Mouse (Mus musculus): ENCODE measurements around the gene Tcp11. TPM values are rescaled to one million over a fixed set of nuclear protein-coding genes. Genes with fewer than 3 reads are reported as not detected.

Gene Tcp11
- 1.6 and 1.7 TPM in 2 replicates for polyA plus RNA-seq (2015; fragmentation: Nextera tagmentation; extraction: Ambion mirVana)

- no peak for TF ChIP-seq CTCF (IDR thresholded peaks at IDR 0.05; ENCODE audit: low read depth)
- H3K4me3 ChIP-seq (ENCODE audit: low read depth, low read length): peak within 1 kb of the TSS; percentile 68
These were observed at the start of gene Tcp11 for GRCm38 (mm10) chr17:28080045-28080816. Gene Tcp11, minus strand, starts transcription at chr17:28080639.

DNA sequence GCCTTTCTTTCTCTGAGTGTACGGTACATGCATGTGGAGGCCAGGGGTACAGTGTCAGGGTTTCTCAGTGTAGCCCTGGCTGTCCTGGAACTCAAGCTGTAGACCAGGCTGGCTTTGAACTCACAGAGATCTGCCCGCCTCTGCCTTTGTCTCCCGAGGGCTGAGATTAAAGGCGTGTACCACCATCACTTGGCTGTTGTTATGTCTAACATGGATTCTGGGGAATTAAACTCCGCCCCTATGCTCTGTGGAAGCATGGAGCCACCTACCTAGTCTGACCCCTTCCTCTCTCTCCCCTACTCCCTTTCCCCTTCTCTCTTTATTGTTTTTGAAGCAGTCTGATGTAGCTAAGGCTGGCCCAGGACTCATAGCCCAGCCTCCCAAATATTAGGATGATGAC, 49.4 kb upstream of the Tcp11 start:
- no peak for ATAC-seq
- H3K27me3 ChIP-seq (replicated peaks; ENCODE audit: control insufficient read depth, insufficient read depth, low read length): 0 out of 2 replicates have a peak, but pooled peaks cover 4% of the 10 kb centered on the region
- 93% methylated on average over 5 of the region's 5 CpGs for WGBS
- no peaks in the 10 kb centered on the region for H3K36me3 ChIP-seq (ENCODE audit: control insufficient read depth, insufficient read depth)
- H3K9ac ChIP-seq (ENCODE audit: low read depth, low read length): no peak overlapping the region
- H3K27ac ChIP-seq (ENCODE audit: low read depth, low read length): no peak overlapping the region
- no peak overlapping the region for H3K4me3 ChIP-seq (ENCODE audit: low read depth, low read length)
- no peaks in the 10 kb centered on the region for H3K4me1 ChIP-seq (replicated peaks; ENCODE audit: control insufficient read depth, insufficient read depth, low read length)
- H3K9me3 ChIP-seq (ENCODE audit: control insufficient read depth): no peaks in the 10 kb centered on the region
- H3K4me2 ChIP-seq (replicated peaks; ENCODE audit: low read depth): no peak overlapping the region
- TF ChIP-seq CTCF (IDR thresholded peaks at IDR 0.05; ENCODE audit: low read depth): no peak

More at GRCm38 (mm10) chr17:28080045-28080816, at the start of gene Tcp11:
- peak within 1 kb of the TSS; percentile 42 for H3K9ac ChIP-seq (ENCODE audit: low read depth, low read length)
- 2% methylated on average over 54 of the region's 57 CpGs for WGBS
- ATAC-seq: peak; percentile 60
- H3K36me3 ChIP-seq (ENCODE audit: control insufficient read depth, insufficient read depth): no peaks in the 10 kb centered on the region
- no peaks in the 10 kb centered on the region for H3K27me3 ChIP-seq (replicated peaks; ENCODE audit: control insufficient read depth, insufficient read depth, low read length)
- peak within 1 kb of the TSS; percentile 100 for H3K4me2 ChIP-seq (replicated peaks; ENCODE audit: low read depth)
- H3K9me3 ChIP-seq (ENCODE audit: control insufficient read depth): no peaks in the 10 kb centered on the region
- H3K27ac ChIP-seq (ENCODE audit: low read depth, low read length): no peak within 1 kb of the TSS
- H3K4me1 ChIP-seq (replicated peaks; ENCODE audit: control insufficient read depth, insufficient read depth, low read length): 0 out of 2 replicates have a peak, but pooled peaks cover 2% of the 10 kb centered on the region

- H3K27me3 ChIP-seq (replicated peaks; ENCODE audit: control insufficient read depth, insufficient read depth, low read length): 0 out of 2 replicates have a peak, but pooled peaks cover 4% of the 10 kb centered on the region
- H3K27ac ChIP-seq (ENCODE audit: low read depth, low read length): no peak overlapping the region
- H3K9ac ChIP-seq (ENCODE audit: low read depth, low read length): no peak overlapping the region
- H3K36me3 ChIP-seq (ENCODE audit: control insufficient read depth, insufficient read depth): no peaks in the 10 kb centered on the region
- no peak for ATAC-seq
- H3K4me1 ChIP-seq (replicated peaks; ENCODE audit: control insufficient read depth, insufficient read depth, low read length): no peaks in the 10 kb centered on the region
- H3K4me2 ChIP-seq (replicated peaks; ENCODE audit: low read depth): no peak overlapping the region
- no peak for TF ChIP-seq CTCF (IDR thresholded peaks at IDR 0.05; ENCODE audit: low read depth)
- H3K9me3 ChIP-seq (ENCODE audit: control insufficient read depth): no peaks in the 10 kb centered on the region
- 59% methylated on average over 8 of the region's 8 CpGs for WGBS
- no peak overlapping the region for H3K4me3 ChIP-seq (ENCODE audit: low read depth, low read length)
These were observed 43.9 kb upstream of the Tcp11 start for GRCm38 (mm10) chr17:28124368-28124767.

GRCm38 (mm10) chr17:28123627-28124026, 43.2 kb upstream of the Tcp11 start:
- 58% methylated on average over 7 of the region's 7 CpGs for WGBS
- no peak for ATAC-seq
- H3K9ac ChIP-seq (ENCODE audit: low read depth, low read length): no peak overlapping the region
- H3K27me3 ChIP-seq (replicated peaks; ENCODE audit: control insufficient read depth, insufficient read depth, low read length): 0 out of 2 replicates have a peak, but pooled peaks cover 4% of the 10 kb centered on the region
- H3K4me3 ChIP-seq (ENCODE audit: low read depth, low read length): no peak overlapping the region
- no peaks in the 10 kb centered on the region for H3K36me3 ChIP-seq (ENCODE audit: control insufficient read depth, insufficient read depth)
- no peaks in the 10 kb centered on the region for H3K9me3 ChIP-seq (ENCODE audit: control insufficient read depth)
- no peak for TF ChIP-seq CTCF (IDR thresholded peaks at IDR 0.05; ENCODE audit: low read depth)
- no peak overlapping the region for H3K4me2 ChIP-seq (replicated peaks; ENCODE audit: low read depth)
- H3K27ac ChIP-seq (ENCODE audit: low read depth, low read length): no peak overlapping the region
- H3K4me1 ChIP-seq (replicated peaks; ENCODE audit: control insufficient read depth, insufficient read depth, low read length): no peaks in the 10 kb centered on the region

DNA sequence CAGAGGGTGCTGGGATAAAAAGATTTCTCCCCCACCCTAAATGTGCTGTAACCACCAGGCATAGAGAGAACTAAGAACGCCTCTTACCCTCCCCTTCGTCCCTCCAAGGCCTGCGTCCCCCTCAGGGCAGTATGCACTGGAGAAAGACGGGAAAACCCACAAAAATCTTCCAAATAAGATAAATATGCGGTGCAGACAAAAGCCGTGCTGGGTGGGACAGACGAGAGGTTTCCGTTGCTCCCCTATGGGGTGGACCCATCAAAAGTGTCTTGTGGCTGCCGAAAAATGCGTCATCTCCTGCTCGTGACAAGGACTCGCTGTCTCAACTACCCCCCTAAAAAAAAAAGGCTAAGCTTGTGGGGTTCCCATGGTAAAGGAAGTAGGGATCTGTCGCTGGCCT, 42.5 kb upstream of the Tcp11 start:
- H3K4me1 ChIP-seq (replicated peaks; ENCODE audit: control insufficient read depth, insufficient read depth, low read length): no peaks in the 10 kb centered on the region
- no peaks in the 10 kb centered on the region for H3K36me3 ChIP-seq (ENCODE audit: control insufficient read depth, insufficient read depth)
- H3K9me3 ChIP-seq (ENCODE audit: control insufficient read depth): no peaks in the 10 kb centered on the region
- H3K27me3 ChIP-seq (replicated peaks; ENCODE audit: control insufficient read depth, insufficient read depth, low read length): 0 out of 2 replicates have a peak, but pooled peaks cover 4% of the 10 kb centered on the region
- no peak overlapping the region for H3K9ac ChIP-seq (ENCODE audit: low read depth, low read length)
- H3K27ac ChIP-seq (ENCODE audit: low read depth, low read length): no peak overlapping the region
- TF ChIP-seq CTCF (IDR thresholded peaks at IDR 0.05; ENCODE audit: low read depth): no peak
- 72% methylated on average over 13 of the region's 13 CpGs for WGBS
- H3K4me3 ChIP-seq (ENCODE audit: low read depth, low read length): no peak overlapping the region
- H3K4me2 ChIP-seq (replicated peaks; ENCODE audit: low read depth): no peak overlapping the region
- no peak for ATAC-seq

DNA sequence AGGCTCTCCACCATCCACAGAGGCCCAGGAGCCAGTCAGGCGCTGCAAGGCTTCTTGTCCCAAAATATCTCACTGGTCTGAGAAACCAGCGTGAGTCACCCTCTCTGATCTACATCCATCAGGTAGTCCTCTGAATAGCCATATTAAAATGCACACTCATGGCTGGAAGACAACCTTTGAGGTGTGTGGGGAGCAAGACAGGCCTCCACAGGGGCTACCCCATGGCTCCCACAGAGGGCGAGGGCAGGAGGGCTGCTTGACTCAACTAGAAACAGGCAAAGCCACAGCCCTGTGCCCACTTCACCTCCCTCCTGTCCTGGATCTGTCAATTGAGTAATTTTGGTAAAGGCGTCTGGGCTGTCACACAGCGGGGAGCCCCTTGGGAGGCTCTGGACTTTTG, 40.0 kb upstream of the Tcp11 start:
- 82% methylated on average over 5 of the region's 5 CpGs for WGBS
- no peak for ATAC-seq
- H3K4me1 ChIP-seq (replicated peaks; ENCODE audit: control insufficient read depth, insufficient read depth, low read length): no peaks in the 10 kb centered on the region
- H3K4me3 ChIP-seq (ENCODE audit: low read depth, low read length): no peak overlapping the region
- TF ChIP-seq CTCF (IDR thresholded peaks at IDR 0.05; ENCODE audit: low read depth): no peak
- no peaks in the 10 kb centered on the region for H3K36me3 ChIP-seq (ENCODE audit: control insufficient read depth, insufficient read depth)
- H3K27me3 ChIP-seq (replicated peaks; ENCODE audit: control insufficient read depth, insufficient read depth, low read length): 0 out of 2 replicates have a peak, but pooled peaks cover 4% of the 10 kb centered on the region
- no peak overlapping the region for H3K9ac ChIP-seq (ENCODE audit: low read depth, low read length)
- no peak overlapping the region for H3K27ac ChIP-seq (ENCODE audit: low read depth, low read length)
- H3K9me3 ChIP-seq (ENCODE audit: control insufficient read depth): no peaks in the 10 kb centered on the region
- no peak overlapping the region for H3K4me2 ChIP-seq (replicated peaks; ENCODE audit: low read depth)
